19 mouse cellular contexts compared by ENCODE assay signal in the genomic region with DNA sequence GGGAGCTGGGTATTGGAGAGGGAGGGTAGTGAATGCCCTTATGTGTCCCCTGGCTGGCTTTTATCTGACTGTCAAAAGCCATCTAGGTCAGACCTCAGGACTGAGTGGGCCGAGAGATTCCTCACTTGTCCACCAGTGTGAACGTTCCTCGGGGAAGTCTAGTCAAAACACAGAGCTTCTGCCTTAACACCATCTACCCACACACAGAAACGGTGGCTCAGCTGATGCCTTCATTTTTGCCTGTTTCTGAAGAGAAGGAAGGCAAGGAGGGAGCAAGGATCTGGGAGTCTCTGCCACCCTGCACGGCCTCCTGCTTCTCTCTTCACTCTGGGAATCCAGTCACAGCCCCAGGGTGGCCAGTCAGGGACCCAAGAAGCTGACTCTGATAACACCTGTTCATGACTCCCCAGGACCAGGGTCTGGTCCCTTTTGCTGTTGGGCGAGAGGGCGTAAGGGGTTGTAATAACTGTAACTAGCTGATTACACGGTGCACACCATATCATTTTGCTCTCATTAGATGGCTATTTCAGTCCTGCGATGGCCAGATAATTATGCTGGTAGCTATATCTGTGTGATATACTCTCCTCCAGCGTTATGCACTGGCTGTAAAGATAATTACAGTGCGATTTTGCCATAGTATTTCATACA. TPM values are rescaled to one million over a fixed set of nuclear protein-coding genes. Genes with fewer than 3 reads are reported as not detected.
A peak's percentile ranks its signal among the peaks of the same experiment; 100 is the strongest.
DNase-seq lines count a peak whose midpoint lies in the region; ATAC-seq and TF ChIP-seq lines count a peak whose summit lies in the region.
"Had no signal": no experiment of that assay in that cellular context is flagged by ENCODE, and none has a peak within 500 bp of the region (broad histone marks: within the 10 kb centered on the region; RNA-seq: fewer than 3 reads in every experiment).

No protein-coding gene starts in this region.

- 61% methylated on average over 11 of the region's 11 CpGs for WGBS in hindbrain, embryonic 13.5 days
- 69% methylated on average over 11 of the region's 11 CpGs for WGBS in hindbrain, embryonic 12.5 days

- no peaks in the 10 kb centered on the region for H3K9me3 ChIP-seq in hindbrain, embryonic 13.5 days
- no peaks in the 10 kb centered on the region for H3K9me3 ChIP-seq in hindbrain, embryonic 12.5 days (replicated peaks)
- peaks cover 5% of the 10 kb centered on the region for H3K9me3 ChIP-seq in G1E (replicated peaks)
- H3K9me3 ChIP-seq in erythroblast, embryonic 14.5 days (ENCODE audit: control insufficient read depth, low read length), result 0 out of 2 replicates have a peak, but pooled peaks cover 2% of the 10 kb centered on the region
- H3K9me3 ChIP-seq: hindbrain, embryonic 10.5 days had no signal

- H3K4me1 ChIP-seq in hindbrain, embryonic 13.5 days (replicated peaks), result peaks cover 21% of the 10 kb centered on the region
- H3K4me1 ChIP-seq in hindbrain, embryonic 12.5 days, result peaks cover 9% of the 10 kb centered on the region
- H3K4me1 ChIP-seq in G1E (ENCODE audit: insufficient read depth, low read depth, low read length), result peaks cover 81% of the 10 kb centered on the region
- peaks cover 96% of the 10 kb centered on the region for H3K4me1 ChIP-seq in erythroblast, embryonic 14.5 days (ENCODE audit: control insufficient read depth)

- peak overlapping the region; percentile 24; the same call in 1 of the 2 replicates for H3K9ac ChIP-seq in hindbrain, embryonic 13.5 days
- no peak overlapping the region for H3K9ac ChIP-seq in hindbrain, embryonic 12.5 days

- peak; percentile 53 for DNase-seq in G1E (ENCODE audit: low spot score)
- DNase-seq in left cerebral cortex, adult 9 months (ENCODE audit: low spot score in 2 of 2), result no peak
- DNase-seq in cerebellum, adult 8-10 months, result no peak
- DNase-seq in spleen, postnatal 14 days (ENCODE audit: low spot score in 2 of 2), result no peak
- DNase-seq: adrenal gland, postnatal 25 days; cerebellum, adult 11 months; kidney, postnatal 10 days; layer of hippocampus, postnatal 36 days; thymus, postnatal 4 days had no signal

- H3K4me2 ChIP-seq in hindbrain, embryonic 13.5 days, result no peak overlapping the region
- no peak overlapping the region for H3K4me2 ChIP-seq in hindbrain, embryonic 12.5 days (replicated peaks)

- no peak overlapping the region for H3K4me3 ChIP-seq in hindbrain, embryonic 13.5 days
- no peak overlapping the region for H3K4me3 ChIP-seq in hindbrain, embryonic 12.5 days
- peak overlapping the region; percentile 44; the same call in 1 of the 2 replicates for H3K4me3 ChIP-seq in G1E (ENCODE audit: low read depth, low read length)
- peak overlapping the region; percentile 21 for H3K4me3 ChIP-seq in erythroblast, embryonic 14.5 days (replicated peaks)
- H3K4me3 ChIP-seq: hindbrain, embryonic 10.5 days had no signal

- 0 out of 2 replicates have a peak, but pooled peaks cover 22% of the 10 kb centered on the region for H3K27me3 ChIP-seq in hindbrain, embryonic 13.5 days
- peaks cover 13% of the 10 kb centered on the region; the same call in 1 of the 2 replicates for H3K27me3 ChIP-seq in hindbrain, embryonic 12.5 days
- H3K27me3 ChIP-seq in G1E (ENCODE audit: insufficient read depth, low read length), result peaks cover 31% of the 10 kb centered on the region
- peaks cover 12% of the 10 kb centered on the region for H3K27me3 ChIP-seq in erythroblast, embryonic 14.5 days (ENCODE audit: control insufficient read depth)

- TF ChIP-seq CTCF in G1E (IDR thresholded peaks at IDR 0.05; ENCODE audit: low read depth, low read length), result no peak

- H3K36me3 ChIP-seq in hindbrain, embryonic 13.5 days, result no peaks in the 10 kb centered on the region
- H3K36me3 ChIP-seq in hindbrain, embryonic 12.5 days, result no peaks in the 10 kb centered on the region
- no peaks in the 10 kb centered on the region for H3K36me3 ChIP-seq in G1E (replicated peaks)
- peaks cover 15% of the 10 kb centered on the region for H3K36me3 ChIP-seq in erythroblast, embryonic 14.5 days (ENCODE audit: control insufficient read depth)
- H3K36me3 ChIP-seq: hindbrain, embryonic 10.5 days had no signal

- peak overlapping the region; percentile 40 for H3K27ac ChIP-seq in hindbrain, embryonic 13.5 days
- no peak overlapping the region for H3K27ac ChIP-seq in hindbrain, embryonic 12.5 days
- H3K27ac ChIP-seq: hindbrain, embryonic 10.5 days had no signal

- no peak for ATAC-seq in hindbrain, embryonic 13.5 days (ENCODE audit: low FRiP score)
- ATAC-seq in hindbrain, embryonic 12.5 days (ENCODE audit: low FRiP score), result no peak
- ATAC-seq in G1E (ENCODE audit: extremely low read depth, insufficient number of reproducible peaks, low FRiP score, poor library complexity, severe bottlenecking), result peak; percentile 62
- peak; percentile 22 for ATAC-seq in megakaryocyte, adult 5-6 weeks (ENCODE audit: poor library complexity, severe bottlenecking)
- ATAC-seq: intestine, postnatal 0 days; lung, postnatal 0 days had no signal

RNA-seq across cellular contexts. Expression of gene Tac2, which starts 6.1 kb away (rescaled TPM):
- polyA plus RNA-seq in hindbrain, embryonic 13.5 days (2015; fragmentation: Nextera tagmentation; extraction: Ambion mirVana), result not detected in 2 replicates
- polyA plus RNA-seq in hindbrain, embryonic 12.5 days (2016; fragmentation: Nextera tagmentation; extraction: Ambion mirVana), result not detected in 2 replicates
- total RNA-seq in G1E (2014; fragmentation: Nextera tagmentation) (not detected in 2 replicates), G1E (2017) (not detected in 2 replicates)
- polyA plus RNA-seq in G1E (2012), result not detected in 2 replicates
- polyA plus RNA-seq in erythroblast, embryonic 14.5 days (2012), result 7.2 and 9.6 TPM in 2 replicates
- 1.1 and 1.8 TPM in 2 replicates for total RNA-seq in megakaryocyte, adult 5-6 weeks (2015)
- 0.37 and 0.51 TPM in 2 replicates for total RNA-seq in megakaryocyte, adult 5-6 weeks (2017)
- total RNA-seq: adrenal gland, postnatal 25 days had no signal
- polyA plus RNA-seq: hindbrain, embryonic 10.5 days; intestine, postnatal 0 days; lung, postnatal 0 days had no signal

RNA-seq across cellular contexts. Expression of gene Zbtb39, which starts 8.9 kb away (rescaled TPM):
- polyA plus RNA-seq in hindbrain, embryonic 13.5 days (2015; fragmentation: Nextera tagmentation; extraction: Ambion mirVana), result 3.7 and 3.8 TPM in 2 replicates
- 5.2 and 5.3 TPM in 2 replicates for polyA plus RNA-seq in hindbrain, embryonic 12.5 days (2016; fragmentation: Nextera tagmentation; extraction: Ambion mirVana)
- total RNA-seq in G1E (2014; fragmentation: Nextera tagmentation), result 16.1 and 17.2 TPM in 2 replicates
- total RNA-seq in G1E (2017), result 3.9 and 4.0 TPM in 2 replicates
- 3.0 and 3.6 TPM in 2 replicates for polyA plus RNA-seq in G1E (2012)
- 0.02 and 0.03 TPM in 2 replicates for polyA plus RNA-seq in erythroblast, embryonic 14.5 days (2012)
- 3.3 and 5.1 TPM in 2 replicates for total RNA-seq in megakaryocyte, adult 5-6 weeks (2015)
- total RNA-seq in megakaryocyte, adult 5-6 weeks (2017), result 3.2 and 4.3 TPM in 2 replicates

RNA-seq across cellular contexts. Expression of gene Gpr182, which starts 21.1 kb away (rescaled TPM):
- polyA plus RNA-seq in hindbrain, embryonic 13.5 days (2015; fragmentation: Nextera tagmentation; extraction: Ambion mirVana), result 0.81 and 0.83 TPM in 2 replicates
- 0.61 and 0.70 TPM in 2 replicates for polyA plus RNA-seq in hindbrain, embryonic 12.5 days (2016; fragmentation: Nextera tagmentation; extraction: Ambion mirVana)
- total RNA-seq in G1E (2014; fragmentation: Nextera tagmentation), result not detected in 2 replicates
- 0.17 TPM in 1 of 2 replicates, not detected in the other for total RNA-seq in G1E (2017)
- polyA plus RNA-seq in G1E (2012), result not detected in 2 replicates
- 0.12 and 0.19 TPM in 2 replicates for polyA plus RNA-seq in erythroblast, embryonic 14.5 days (2012)
- total RNA-seq in megakaryocyte, adult 5-6 weeks (2015), result not detected in 2 replicates
- total RNA-seq in megakaryocyte, adult 5-6 weeks (2017), result 0.11 TPM in 1 of 2 replicates, not detected in the other

RNA-seq across cellular contexts. Expression of gene Myo1a, which starts 25.4 kb away (rescaled TPM):
- polyA plus RNA-seq in hindbrain, embryonic 13.5 days (2015; fragmentation: Nextera tagmentation; extraction: Ambion mirVana), result 0.43 and 0.74 TPM in 2 replicates
- polyA plus RNA-seq in hindbrain, embryonic 12.5 days (2016; fragmentation: Nextera tagmentation; extraction: Ambion mirVana), result 0.33 and 0.67 TPM in 2 replicates
- total RNA-seq in G1E (2014; fragmentation: Nextera tagmentation), result 0.23 and 3.1 TPM in 2 replicates
- total RNA-seq in G1E (2017), result 0.16 and 0.23 TPM in 2 replicates
- 0.09 TPM in 1 of 2 replicates, not detected in the other for polyA plus RNA-seq in G1E (2012)
- 0.02 TPM in 1 of 2 replicates, not detected in the other for polyA plus RNA-seq in erythroblast, embryonic 14.5 days (2012)
- 0.16 TPM in 1 of 2 replicates, not detected in the other for total RNA-seq in megakaryocyte, adult 5-6 weeks (2015)
- 0.20 TPM in 1 of 2 replicates, not detected in the other for total RNA-seq in megakaryocyte, adult 5-6 weeks (2017)

RNA-seq across cellular contexts. Expression of gene Rdh1, which starts 29.1 kb away (rescaled TPM):
- polyA plus RNA-seq in hindbrain, embryonic 13.5 days (2015; fragmentation: Nextera tagmentation; extraction: Ambion mirVana), result not detected in 2 replicates
- polyA plus RNA-seq in hindbrain, embryonic 12.5 days (2016; fragmentation: Nextera tagmentation; extraction: Ambion mirVana), result 0.05 TPM in 1 of 2 replicates, not detected in the other
- total RNA-seq in G1E (2014; fragmentation: Nextera tagmentation) (0.30 TPM in 1 of 2 replicates, not detected in the other), G1E (2017) (0.05 and 0.06 TPM in 2 replicates)
- polyA plus RNA-seq in G1E (2012), result not detected in 2 replicates
- not detected in 2 replicates for polyA plus RNA-seq in erythroblast, embryonic 14.5 days (2012)
- total RNA-seq in megakaryocyte, adult 5-6 weeks (2015), result not detected in 2 replicates
- not detected in 2 replicates for total RNA-seq in megakaryocyte, adult 5-6 weeks (2017)
- polyA plus RNA-seq: heart, embryonic 14.5 days; hindbrain, embryonic 10.5 days; limb, embryonic 11.5 days; small intestine, adult 2 months had no signal

Comparison
In these comparisons a context has a peak if more than half of its experiments do, and no peak if none do; other contexts are left out.
1. ATAC-seq: peak in G1E (single experiment) and megakaryocyte, adult 5-6 weeks (single experiment); none in hindbrain, embryonic 13.5 days (single experiment) and hindbrain, embryonic 12.5 days (single experiment).
2. H3K4me3 ChIP-seq: peak in G1E (single experiment) and erythroblast, embryonic 14.5 days (single experiment); none in hindbrain, embryonic 13.5 days (single experiment) and hindbrain, embryonic 12.5 days (single experiment).